Mouse (Mus musculus): ENCODE results near the gene Dnm2.

Dnm2 gene

DNA sequence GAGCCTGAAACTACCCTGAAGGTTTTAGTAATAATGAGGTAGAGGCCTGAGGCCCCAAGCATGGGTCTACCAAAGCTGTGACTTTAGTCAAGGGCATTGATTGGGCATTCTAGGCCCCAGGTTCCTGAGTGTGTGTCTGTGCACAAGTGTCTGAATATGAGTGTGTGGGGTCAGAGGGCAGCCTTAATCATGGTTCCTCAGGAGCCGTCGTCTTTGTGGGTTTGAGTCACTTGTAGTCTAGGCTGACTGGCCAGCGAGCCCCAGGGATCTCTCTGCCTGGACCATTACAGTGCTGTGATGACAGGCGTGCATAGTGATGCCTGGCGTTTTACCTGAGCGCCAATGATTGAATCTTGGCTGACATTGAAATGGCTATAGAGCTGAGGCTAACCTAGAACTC lies 3.5 kb downstream of the Dnm2 start:
- in situ Hi-C loops (cut with MboI) = no loop called here

DNA sequence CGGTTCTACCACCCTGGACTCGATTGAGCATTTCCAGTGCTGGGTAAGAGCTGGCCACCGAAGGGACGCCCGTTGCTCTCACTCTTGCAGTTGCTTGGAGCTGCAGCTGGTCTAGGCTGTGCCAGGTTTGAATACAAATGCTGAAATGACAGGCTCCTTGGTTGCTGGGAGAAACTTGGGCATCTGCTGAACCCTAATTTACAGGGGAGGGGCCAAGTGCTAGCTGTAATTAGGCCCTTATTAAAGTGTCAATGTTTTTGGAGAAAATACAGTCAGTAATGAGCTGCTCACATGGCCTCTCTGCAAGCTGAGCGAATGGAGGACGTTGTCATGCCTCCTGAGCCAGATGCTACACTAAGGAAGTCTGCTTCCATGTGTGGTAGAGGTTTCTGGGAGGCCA lies 6.0 kb downstream of the Dnm2 start:
- in situ Hi-C loops (cut with MboI) = no loop called here

DNA sequence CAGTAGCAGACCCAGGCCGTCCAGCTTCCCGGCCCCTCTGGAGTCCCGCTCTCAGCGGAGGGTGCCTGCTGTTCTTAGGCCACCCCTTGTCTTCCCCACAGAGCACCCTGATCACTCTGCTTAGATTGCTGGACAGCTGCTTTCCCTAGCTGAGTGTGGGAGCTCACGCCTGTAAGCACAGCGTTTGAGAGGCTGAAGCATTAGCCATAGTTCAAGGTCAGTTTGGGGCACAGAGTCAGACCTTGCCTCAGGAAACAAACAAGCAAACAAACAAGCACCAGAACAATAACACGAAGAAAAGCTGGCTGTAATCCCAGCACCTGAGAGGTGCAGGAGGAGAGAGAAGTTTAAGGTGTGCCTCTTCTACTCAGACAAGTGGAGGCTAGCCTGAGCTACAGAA lies 7.4 kb downstream of the Dnm2 start:
- in situ Hi-C loops (cut with MboI) = no loop called here

DNA sequence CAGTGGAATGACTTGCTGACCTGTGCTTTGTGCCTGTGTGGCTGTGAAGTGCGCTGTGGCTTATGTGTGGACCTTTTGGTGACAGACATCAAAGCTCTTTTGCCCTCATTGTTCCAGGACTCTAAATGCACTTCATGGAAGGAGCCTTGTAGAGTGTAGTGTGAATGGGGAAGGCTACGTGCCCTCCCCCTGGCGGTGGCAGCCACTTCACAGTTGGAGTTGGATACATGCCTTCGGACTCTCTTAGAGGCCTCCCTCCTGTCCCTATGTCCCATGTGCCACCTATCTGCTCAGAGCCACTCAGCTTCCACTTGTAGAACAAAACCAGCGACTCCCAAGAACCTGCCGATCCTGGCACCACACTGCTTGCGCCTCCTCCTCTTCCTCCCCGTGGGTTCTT lies 9.1 kb downstream of the Dnm2 start:
- in situ Hi-C loops (cut with MboI) = no loop called here

DNA sequence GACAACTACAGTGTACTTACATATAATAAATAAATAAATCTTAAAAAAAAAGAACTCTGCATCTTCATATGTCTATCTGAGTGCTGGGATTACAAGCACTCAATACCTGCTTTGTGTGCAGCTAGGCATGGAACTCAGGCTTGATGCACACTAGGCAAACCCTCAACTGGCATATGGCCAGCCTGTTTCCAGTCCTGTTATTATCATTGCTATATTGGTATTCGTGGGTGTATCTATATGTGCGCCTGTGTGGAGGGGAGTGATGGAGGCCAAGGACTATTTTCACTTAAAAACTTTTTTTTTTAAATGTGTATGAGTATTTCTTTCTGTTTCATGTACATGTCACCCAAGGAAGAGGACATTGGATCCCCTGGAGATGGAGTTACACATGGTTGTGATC lies 9.7 kb downstream of the Dnm2 start:
- in situ Hi-C loops (cut with MboI) = no loop called here

DNA sequence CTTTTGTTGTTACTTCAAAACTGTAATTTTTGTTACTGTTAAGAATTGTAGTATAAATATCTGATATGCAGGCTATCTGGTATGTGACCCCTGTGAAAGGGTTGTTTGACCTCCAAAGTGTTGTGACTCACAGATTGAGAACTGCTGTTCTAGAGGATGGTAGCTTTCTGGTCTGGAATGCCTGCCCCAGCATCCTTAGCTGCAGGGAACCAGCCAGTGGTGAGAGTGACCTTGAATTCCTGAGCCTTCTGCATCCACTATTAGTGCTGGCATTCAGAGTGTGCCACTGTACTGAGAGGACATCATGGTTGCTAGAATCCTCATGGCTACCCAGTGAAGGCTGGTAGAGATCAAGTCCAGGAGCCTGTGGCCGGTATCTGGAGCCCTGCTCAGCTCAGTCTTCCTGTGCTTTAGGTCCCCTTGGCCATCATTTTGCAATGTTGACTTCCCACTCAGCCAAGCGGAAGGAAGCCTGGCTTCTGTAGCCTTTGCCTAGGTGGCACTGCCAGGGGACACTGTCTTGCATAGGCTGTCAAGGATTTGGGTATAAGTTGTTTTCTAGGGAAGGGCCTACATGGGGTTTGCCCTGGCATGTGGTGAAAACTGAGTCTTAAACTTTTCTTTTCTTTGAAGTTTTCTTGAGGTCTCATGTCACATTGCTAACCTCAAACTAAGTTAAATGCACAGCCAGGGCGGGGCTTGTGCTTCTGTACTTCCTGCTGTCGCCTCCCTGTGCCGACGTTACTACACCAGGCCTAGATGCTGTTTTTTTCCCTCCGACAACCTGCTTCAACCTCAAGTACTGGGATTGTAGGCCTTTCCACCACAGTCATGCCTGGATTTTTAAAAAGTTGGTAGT lies 11.3 kb downstream of the Dnm2 start:
- in situ Hi-C loops (cut with MboI) = no loop called here

DNA sequence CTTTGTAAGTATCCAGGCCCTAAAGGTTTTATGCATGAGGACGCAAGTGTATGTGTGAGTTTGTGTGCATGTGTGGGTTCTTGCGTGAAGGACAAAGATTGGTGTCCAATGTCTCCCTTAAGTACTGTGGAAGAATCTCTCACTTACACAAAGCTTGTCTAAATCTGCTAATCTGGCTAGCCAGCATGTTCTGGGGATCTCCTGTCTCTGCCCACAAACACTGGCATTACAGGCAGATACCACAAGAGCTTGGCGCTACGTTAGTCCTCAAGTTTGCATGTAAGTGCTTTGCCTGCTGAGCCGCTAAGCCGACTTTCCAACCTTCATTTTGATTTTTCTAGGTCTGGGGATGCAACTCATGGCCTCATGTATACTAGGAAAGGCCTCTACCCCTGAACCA lies 12.9 kb downstream of the Dnm2 start:
- in situ Hi-C loops (cut with MboI) = no loop called here

DNA sequence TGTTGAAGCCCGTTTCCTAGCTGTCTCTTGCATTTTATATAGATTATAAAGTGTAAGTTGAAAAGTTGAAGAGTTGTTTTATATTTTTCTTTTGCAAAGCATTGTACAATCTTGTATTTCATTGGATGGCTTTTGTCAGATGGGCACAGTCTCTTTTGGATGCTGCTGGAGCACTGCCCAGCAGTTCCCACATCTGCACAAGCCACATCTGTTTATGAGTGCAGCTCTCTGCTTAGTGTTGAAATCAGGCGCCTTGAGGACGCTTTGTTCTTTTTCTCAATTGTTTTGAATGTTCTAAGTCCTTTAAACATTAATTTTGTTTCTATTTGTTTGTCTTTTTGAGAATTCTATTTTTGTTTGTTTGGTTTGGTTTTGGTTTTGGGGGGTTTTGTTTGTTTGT lies 13.5 kb downstream of the Dnm2 start:
- in situ Hi-C loops (cut with MboI) = no loop called here

DNA sequence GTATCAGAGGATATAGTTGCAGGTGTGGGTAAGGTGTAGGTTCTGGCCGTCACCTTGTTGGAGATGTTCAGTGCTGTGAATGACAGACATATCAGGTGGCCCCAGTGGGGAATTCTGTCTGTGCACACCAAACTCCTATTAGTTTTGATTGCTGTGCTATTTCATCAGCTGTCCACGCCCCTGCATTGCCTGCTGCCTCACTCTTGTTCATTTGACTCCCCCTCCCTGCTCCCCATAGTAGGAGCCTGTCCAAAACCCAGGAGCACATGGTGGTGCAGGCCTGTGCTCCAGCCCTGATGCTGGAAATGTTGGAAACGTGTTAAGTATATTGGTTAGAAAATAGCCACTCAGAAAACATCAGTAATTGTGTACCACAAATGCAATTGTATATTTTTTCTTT lies 14.7 kb downstream of the Dnm2 start:
- in situ Hi-C loops (cut with MboI) = no loop called here

DNA sequence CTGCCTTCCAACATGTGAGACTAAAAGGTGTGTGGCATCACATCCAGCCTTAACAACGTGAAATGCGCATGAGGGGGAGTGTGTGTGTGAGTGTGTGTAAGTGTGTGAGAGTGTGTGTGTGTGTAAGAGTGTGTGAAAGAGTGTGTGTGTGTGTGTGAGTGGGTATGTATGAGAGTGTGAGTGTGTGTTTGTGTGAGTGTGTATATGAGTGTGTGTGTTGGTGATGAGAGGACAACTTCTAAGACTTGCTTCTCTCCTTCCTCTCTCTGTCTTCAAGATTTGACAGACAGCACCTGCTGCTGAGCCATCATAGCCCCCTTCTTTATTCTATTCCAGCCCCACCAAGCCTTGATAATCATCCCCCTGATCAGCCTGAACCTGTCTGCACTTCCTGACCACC lies 15.2 kb downstream of the Dnm2 start:
- in situ Hi-C loops (cut with MboI) = no loop called here

DNA sequence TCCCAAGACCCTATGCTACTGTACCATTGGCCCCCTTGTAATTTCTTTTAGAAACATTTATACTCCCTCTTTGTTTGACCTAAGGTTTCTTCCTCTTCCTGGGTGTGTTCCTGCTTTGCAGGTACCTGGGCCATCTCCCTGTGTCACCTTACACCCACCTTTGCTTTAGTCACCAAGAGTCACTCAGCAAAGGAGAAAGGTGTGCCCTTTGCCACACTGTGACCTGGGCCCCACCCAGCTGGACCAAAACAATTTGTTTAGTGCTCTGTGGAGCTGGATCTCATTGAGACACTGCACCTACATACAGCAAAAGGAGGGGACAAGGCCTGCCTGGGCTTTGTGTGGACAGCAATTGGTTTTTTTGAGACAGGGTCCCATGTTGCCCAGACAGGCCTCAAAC lies 15.7 kb downstream of the Dnm2 start:
- in situ Hi-C loops (cut with MboI) = no loop called here

DNA sequence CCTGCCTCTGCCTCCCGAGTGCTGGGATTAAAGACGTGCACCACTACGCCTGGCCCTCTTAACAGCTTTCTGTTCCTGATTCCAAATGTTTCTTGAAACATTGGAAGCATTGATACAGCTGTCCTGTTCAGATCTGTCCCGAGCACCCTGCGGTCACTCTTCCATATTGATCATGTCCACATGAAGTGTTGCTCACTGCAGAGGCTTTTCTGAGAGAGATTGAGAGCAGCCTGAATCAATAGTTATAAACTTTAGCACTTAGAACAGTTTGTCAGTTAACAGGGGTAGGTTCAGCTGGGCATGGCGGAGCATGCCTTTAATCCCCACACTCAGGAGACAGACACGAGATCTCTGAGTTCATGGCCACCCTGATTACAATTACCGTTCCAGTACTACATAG lies 19.1 kb downstream of the Dnm2 start:
- in situ Hi-C loops (cut with MboI) = no loop called here

DNA sequence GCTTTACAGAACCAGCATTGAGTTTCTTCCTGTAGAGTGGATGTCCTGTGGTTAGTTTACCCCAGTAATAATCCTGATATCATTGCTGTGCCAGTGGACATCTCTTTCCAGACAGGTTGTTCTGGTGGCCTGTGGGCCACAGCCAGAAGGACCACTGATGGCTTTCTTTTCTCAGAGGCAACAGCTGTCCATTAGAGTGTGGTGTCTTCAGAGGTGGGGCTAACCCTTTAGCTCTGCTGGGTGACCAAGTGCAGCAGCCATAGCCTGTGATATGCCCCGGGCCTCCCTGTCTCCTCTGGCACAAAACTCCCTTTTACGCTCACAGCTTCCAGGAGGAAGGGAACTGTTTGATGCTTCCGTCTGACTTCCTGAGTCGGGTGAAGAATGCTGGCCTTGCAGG lies 19.9 kb downstream of the Dnm2 start:
- in situ Hi-C loops (cut with MboI) = no loop called here

DNA sequence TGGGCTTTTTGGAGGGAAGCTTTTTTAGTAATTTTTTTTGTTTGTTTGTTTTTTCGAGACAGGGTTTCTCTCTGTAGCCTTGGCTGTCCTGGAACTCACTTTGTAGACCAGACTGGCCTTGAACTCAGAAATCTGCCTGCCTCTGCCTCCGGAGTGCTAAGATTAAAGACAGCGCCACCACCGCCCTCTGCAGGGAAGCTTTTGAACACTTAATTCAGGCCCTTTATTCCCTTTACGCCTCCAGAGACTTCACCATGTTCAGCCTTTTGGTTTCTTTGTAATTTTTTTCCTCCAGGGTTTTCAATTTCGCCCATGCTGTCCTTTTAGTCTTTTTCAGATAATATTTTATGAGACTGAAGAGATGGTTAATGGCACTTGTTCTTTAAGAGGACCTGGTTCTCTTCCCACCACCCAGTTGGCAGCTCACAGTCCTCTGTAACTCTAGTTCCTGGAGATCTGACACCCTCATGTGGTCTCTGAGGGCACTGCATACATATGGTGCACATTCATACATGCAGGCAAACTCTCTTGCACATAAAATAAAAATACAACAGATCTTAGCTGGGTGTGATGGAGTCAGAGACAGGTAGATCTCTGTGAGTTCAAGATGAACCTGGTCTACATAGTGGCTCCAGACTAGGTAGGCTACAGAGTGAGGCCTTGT lies 20.5 kb downstream of the Dnm2 start:
- in situ Hi-C loops (cut with MboI) = no loop called here

DNA sequence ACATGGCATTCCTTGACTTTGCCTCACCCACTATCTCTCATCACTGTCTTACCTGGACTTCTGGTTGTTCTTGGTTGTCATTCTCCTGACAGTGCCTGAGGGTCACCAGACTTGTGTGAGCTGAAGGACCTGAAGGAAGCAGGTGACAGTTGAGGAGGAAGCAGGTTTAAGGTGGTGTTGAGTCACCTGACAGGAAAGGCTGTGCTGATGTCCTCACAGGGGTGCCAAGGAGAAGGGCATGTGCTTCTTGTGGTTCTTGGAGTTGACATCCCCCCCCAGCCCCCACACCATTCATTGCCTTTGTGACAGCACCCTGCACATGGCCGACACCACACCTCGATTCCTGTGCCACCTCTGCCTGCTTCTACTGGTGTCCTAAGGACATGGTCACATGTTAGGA lies 23.1 kb downstream of the Dnm2 start:
- in situ Hi-C loops (cut with MboI) = no loop called here

DNA sequence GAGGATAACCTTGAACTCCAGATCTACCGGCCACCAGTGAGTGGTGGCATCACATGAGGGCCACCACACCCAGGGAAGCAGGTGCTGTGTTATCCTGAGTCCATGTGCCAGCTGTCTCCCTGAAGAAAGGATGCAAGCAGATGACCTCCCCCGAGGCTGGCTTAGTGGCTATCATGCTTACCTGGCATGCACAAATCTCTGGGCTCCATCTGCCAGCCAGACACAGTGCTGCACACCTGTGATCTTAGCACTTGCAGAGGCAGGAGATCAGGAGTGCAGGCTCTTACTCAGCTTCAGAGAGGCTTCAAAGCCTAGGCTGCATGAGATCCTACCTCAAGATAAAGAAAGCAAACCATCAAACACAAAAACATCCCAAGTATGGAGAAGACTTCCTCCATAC lies 25.0 kb downstream of the Dnm2 start:
- in situ Hi-C loops (cut with MboI) = no loop called here

DNA sequence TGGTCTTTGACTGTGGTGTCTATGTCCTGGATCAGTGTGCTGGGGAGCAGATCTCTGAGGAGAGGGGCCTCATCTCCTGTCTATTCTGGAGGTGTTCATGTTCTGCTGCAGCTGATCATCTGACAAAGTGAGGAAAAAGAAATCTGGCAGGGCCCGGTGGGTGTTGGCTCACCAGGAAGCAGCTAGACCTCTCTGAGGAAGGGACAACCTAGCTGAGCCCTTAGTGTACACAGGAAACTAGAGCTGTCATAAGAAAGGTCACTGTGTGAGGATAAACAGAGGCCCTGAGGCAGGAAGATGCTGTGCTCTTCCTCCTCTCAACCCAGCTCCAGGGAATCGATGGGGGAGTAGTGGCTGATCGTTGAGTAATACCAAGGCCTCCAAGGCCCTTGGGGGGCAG lies 25.6 kb downstream of the Dnm2 start:
- in situ Hi-C loops (cut with MboI) = no loop called here

DNA sequence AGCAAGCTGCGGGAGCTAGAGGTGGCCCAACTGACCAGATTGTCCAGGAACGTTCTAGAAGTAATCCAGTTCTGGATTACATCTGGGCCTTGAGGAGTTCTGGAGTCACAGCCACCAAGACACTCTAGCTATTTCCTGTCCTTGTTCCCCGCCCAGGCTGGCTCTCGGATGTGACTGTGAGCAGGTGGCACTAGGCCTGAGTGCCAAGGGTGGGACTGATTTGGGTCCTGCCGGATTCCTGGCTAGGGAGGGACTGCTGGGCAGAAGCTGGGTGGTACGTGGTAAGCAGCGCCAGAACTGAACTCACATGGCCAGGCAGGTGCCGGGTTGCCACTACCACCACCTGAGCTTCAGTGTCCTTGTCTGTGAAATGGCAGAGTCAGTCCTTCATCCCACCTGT lies 26.7 kb downstream of the Dnm2 start:
- in situ Hi-C loops (cut with MboI) = no loop called here

DNA sequence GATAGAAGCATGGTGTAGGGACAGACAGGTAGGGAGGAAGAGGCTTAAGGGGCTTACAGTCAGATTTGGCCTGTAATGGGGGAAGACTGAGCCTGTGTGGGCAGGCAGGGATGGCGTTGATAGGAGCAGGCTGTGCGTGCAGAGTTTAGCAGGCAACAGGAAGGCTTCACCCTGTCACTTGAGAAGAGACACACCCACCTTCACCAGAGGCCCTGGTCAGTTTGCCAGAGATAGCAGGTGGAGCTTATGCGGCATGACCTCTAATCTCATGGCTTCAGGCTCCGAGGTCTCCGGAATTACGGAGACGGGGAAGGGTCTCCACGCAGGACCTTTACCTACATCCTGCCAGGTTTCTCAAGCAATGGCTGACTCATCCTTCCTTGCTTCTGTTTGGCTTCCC lies 27.2 kb downstream of the Dnm2 start:
- in situ Hi-C loops (cut with MboI) = no loop called here

DNA sequence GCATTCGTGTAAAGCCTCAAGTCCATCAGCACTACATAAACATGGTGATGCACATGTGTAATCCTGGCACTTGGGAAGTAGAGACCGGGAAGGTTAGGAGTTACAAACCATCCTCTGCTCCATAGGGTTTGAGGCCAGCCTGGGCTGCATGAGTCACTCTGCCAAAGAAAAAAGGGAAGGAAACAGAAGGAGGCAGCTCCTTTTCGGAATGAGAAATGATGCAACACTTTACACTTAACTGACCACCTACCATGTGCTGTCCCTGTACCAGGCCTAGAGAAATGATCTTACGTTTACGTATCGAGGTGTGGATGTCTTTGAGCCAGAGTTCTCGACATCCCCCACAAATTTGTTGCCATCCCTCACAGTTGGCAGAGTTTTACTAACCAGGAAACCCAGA lies 28.3 kb downstream of the Dnm2 start:
- in situ Hi-C loops (cut with MboI) = no loop called here

DNA sequence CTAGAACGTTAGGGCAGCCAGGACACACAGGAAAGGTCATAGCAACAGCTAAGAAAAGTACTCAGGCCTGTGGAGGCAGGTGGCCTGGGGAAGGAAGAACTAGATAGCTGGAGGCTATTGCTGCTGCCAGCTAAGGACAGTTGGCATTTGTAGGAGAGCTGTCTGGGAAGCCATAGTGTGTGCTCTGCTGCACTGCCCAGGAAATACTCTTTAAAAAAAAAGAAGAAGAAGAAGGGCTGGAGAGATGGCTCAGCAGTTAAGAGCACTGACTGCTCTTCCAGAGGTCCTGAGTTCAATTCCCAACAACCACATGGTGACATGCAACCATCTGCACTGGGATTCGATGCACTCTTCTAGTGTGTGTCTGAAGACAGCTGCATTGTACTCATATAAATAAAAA lies 28.8 kb downstream of the Dnm2 start:
- in situ Hi-C loops (cut with MboI) = no loop called here

DNA sequence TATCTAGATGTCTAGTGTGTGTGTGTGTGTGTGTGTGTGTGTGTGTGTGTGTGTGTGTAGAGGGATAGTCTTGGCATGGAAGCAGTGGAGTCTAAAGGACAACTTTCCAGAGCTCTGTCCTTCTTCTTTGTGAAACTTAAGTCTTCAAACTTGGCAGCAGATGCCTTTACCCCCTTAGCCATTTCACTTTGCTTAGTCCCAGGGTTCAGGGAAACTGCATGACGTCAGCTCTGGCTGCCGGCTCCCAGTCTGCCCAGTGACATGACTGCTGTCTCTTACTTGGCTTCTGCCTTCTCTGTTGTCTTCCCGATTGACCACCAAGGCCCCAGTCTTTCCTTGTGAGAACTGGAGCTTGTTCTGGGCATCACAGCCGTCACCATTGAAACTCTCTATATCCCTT lies 29.8 kb downstream of the Dnm2 start:
- in situ Hi-C loops (cut with MboI) = no loop called here

DNA sequence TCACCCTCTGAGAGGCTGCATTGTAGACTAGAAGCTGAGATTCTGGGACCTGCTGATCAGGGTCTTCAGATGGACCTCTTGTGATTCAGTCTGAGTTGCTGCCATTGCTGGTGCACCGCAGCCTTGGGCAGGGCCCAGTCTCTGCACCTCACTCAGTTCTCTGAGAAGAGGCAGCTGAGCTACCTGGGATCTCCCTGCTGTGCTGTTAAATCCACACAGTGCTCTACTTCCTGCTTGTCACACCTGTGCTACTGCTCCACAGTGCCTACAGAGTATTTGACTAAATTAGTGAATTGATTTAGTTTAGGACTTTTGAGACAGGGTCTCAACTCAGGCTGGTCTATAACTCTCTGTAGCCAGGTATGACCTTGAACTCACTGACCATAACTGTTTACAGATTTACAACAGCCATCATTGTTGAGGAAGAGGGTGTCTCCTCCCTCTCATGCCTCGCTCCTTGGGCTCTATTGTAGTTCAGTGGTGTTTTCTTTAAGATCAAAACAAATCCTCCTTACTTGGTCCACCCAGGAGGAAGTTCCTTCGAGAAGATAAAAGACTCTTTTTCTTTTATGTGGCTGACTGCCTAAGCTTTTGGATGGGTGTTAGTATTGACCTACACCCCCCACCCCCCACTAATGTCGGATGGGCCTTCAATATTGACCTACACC lies 30.5 kb downstream of the Dnm2 start:
- in situ Hi-C loops (cut with MboI) = no loop called here
